Mouse (Mus musculus) myocyte (in vitro differentiated cells): ENCODE measurements around the gene Cldnd2.

Experiments used
- CEBPB ChIP-seq: IDR thresholded peaks from 2 replicates; pipeline ENCODE4 v1.6.1; 2011; ENCODE audit warnings: mild to moderate bottlenecking, moderate library complexity; ENCODE audit not compliant: poor library complexity, insufficient read depth, severe bottlenecking
- E2F4 ChIP-seq: IDR thresholded peaks from one replicate; pipeline ENCODE4 v1.6.1; 2011; ENCODE audit warnings: mild to moderate bottlenecking, control low read depth, moderate library complexity; ENCODE audit not compliant: insufficient read depth
- MAX ChIP-seq: IDR thresholded peaks from one replicate; pipeline ENCODE4 v1.6.1; 2011; ENCODE audit warnings: low read depth, mild to moderate bottlenecking, control low read depth
- MYOD1 ChIP-seq, 3 experiments: IDR thresholded peaks; one replicate each; pipeline ENCODE4 v1.6.1; 2011; ENCODE audit warnings: control low read depth in 2 of 3, low read depth in 2 of 3, mild to moderate bottlenecking in 2 of 3, moderate library complexity in 1 of 3; ENCODE audit not compliant: insufficient read length in 2 of 3, control insufficient read depth in 1 of 3
- MYOG ChIP-seq, 3 experiments: IDR thresholded peaks; one replicate each; pipeline ENCODE4 v1.6.1; 2011; ENCODE audit warnings: control low read depth in 2 of 3, low read depth in 2 of 3, mild to moderate bottlenecking in 2 of 3; ENCODE audit not compliant: insufficient read length in 2 of 3, control insufficient read depth in 1 of 3, insufficient read depth in 1 of 3
- POLR2A ChIP-seq: IDR thresholded peaks from one replicate; pipeline ENCODE4 v1.6.1; 2011; ENCODE audit warnings: low read depth, mild to moderate bottlenecking, control low read depth, moderate library complexity; ENCODE audit not compliant: insufficient read length
- POLR2AphosphoS2 ChIP-seq: IDR thresholded peaks from one replicate; pipeline ENCODE4 v1.6.1; 2011; ENCODE audit warnings: low read depth, control low read depth; ENCODE audit not compliant: insufficient read length
- SRF ChIP-seq: IDR thresholded peaks from one replicate; pipeline ENCODE4 v1.6.1; 2011; ENCODE audit warnings: low read depth; ENCODE audit not compliant: control insufficient read depth, insufficient read length
- TCF12 ChIP-seq: IDR thresholded peaks from one replicate; pipeline ENCODE4 v1.6.1; 2011; ENCODE audit warnings: mild to moderate bottlenecking, control low read depth; ENCODE audit not compliant: poor library complexity, insufficient read depth, severe bottlenecking
- USF1 ChIP-seq: IDR thresholded peaks from one replicate; pipeline ENCODE4 v1.6.1; 2011; ENCODE audit warnings: low read depth, mild to moderate bottlenecking, control low read depth, moderate library complexity

DNA sequence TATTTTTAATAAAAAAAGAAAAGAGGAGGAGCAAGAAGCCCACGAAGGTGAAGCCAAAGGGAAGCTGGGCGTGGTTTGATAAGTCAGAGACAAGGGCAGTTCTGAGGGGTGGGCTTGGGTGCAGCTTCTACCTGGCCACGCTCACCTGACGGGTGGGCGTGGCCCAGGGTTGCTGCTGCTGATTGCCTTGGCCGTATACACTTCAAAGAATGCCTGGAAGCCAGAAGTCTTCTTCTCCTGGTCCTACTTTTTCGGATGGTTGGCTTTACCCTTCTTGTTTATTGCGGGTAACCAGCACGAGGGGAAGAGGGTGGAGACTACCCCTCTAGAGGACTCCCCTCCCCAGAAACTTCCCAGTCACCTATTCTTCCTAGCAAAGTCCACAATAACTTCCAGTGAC is 2.1 kb downstream of the Cldnd2 start:
- TF ChIP-seq E2F4, result no peak
- TF ChIP-seq TCF12, result no peak
- no peak for TF ChIP-seq POLR2A
- TF ChIP-seq MYOG (IDR thresholded peaks at IDR 0.05; ENCODE audit: control insufficient read depth in 1 of 3, insufficient read depth in 1 of 3, insufficient read length in 2 of 3, low read depth in 2 of 3), result no peak
- TF ChIP-seq SRF, result no peak
- TF ChIP-seq USF1, result no peak
- no peak for TF ChIP-seq POLR2AphosphoS2
- TF ChIP-seq MAX, result no peak
- no peak for TF ChIP-seq MYOD1 (IDR thresholded peaks at IDR 0.05; ENCODE audit: control insufficient read depth in 1 of 3, insufficient read length in 2 of 3, low read depth in 2 of 3)
- TF ChIP-seq CEBPB, result no peak
